Mouse (Mus musculus) adrenal gland, adult 10 weeks (tissue): ENCODE results near the gene Slc9a6. TPM values are rescaled to one million over a fixed set of nuclear protein-coding genes. Genes with fewer than 3 reads are reported as not detected.

Source experiments
- polyA plus RNA-seq: library from polyadenylated mRNA; stranded (reverse); fragments of 350-450 nt; fragmentation: Illumina TruSeq; extraction: RNeasy Lipid Tissue Mini Kit (QIAGEN cat#74804); gene quantifications from one replicate; pipeline ENCODE4 v1.2.3, GENCODE M21; 2014; ENCODE audit warnings: low read depth, low replicate concordance

Gene Slc9a6
- 96.5 TPM for polyA plus RNA-seq

GRCm38 (mm10) chrX:56609623-56610317 lies at the start of gene Slc9a6:
Gene Slc9a6 (plus strand): TSS chrX:56609757.

GRCm38 (mm10) chrX:56597887-56598640 lies 11.5 kb upstream of the Slc9a6 start, which contains the start of gene Mmgt1:
Gene Mmgt1 (minus strand): TSS chrX:56598069.

Other genes starting within 250 kb of the Slc9a6 start
- gene Smim10l2a, start 235.2 kb upstream of the Slc9a6 start, polyA plus RNA-seq = not detected
- not detected for gene Gm2174, start 161.8 kb upstream of the Slc9a6 start, polyA plus RNA-seq
- gene Ints6l, start 154.9 kb upstream of the Slc9a6 start, polyA plus RNA-seq = 93.3 TPM
- gene Gm10477, start 85.0 kb upstream of the Slc9a6 start, polyA plus RNA-seq = not detected
- not detected for gene Gm648, start 60.2 kb upstream of the Slc9a6 start, polyA plus RNA-seq
- 140 TPM for gene Mmgt1, start 11.7 kb upstream of the Slc9a6 start, polyA plus RNA-seq
- gene Fhl1, start 122.0 kb downstream of the Slc9a6 start, polyA plus RNA-seq = 72.8 TPM
- gene Map7d3, start 212.6 kb downstream of the Slc9a6 start, polyA plus RNA-seq = 3.7 TPM